Mouse (Mus musculus) CD4-positive, CD25-positive, alpha-beta regulatory T cell, adult 4 months (primary cell): ENCODE results near the gene Srsf6. TPM values are rescaled to one million over a fixed set of nuclear protein-coding genes. Genes with fewer than 3 reads are reported as not detected.

Experiments used
- ATAC-seq: one replicate; pipeline ENCODE4 v1.8.0; 2017
- polyA plus RNA-seq, 2 experiments: library from polyadenylated mRNA; unstranded; fragments of 100-300 nt; shearing (Covaris generic); gene quantifications; one replicate each; pipeline ENCODE4 v1.2.1; 2017

Srsf6 gene
- polyA plus RNA-seq, 2 experiments from 2014 or later = 21.3 to 37.8 TPM

GRCm38 (mm10) chr2:162932706-162933105 lies 1.4 kb downstream of the Srsf6 start:
- ATAC-seq = no peak

GRCm38 (mm10) chr2:162934421-162934820 lies 3.1 kb downstream of the Srsf6 start:
- no peak for ATAC-seq

DNA sequence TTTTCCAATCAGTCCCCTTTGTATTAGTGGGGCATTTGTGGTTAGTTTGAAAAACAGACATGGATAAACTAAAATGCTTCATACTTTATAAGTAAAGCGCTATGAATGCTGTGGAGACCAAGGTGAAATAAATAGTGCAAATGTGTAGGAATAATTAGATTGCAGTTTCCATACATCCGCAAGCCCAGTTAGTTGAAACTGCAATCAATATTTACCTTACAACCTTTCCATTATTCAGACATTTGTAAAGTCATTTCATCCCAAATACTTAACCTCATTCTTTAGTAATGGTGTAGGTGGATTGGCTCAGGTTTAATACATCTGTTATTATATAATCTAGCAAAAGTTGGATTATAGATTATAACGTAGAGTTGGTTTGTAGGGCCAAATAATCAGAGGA lies 4.4 kb downstream of the Srsf6 start:
- no peak for ATAC-seq

DNA sequence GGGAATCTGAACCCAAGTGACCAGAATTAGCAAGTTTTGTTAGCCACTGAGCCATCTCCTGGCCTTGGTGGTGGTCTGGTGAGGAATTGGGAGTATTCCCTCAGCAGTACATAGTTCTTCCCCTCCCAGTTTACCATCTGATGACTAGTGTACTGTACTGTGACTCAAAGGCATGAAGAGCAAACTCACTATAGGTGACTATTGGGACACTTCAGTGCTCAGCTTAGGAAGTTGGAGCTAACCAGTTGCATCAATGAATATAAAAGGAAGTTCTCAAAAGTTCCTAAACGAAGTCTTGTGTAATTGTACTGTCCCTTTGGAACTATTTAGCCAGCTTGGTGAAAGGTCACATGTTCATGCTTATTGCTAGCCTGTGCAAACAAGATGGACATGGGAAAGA lies 8.2 kb downstream of the Srsf6 start:
- no peak for ATAC-seq

GRCm38 (mm10) chr2:162943148-162943846 lies 12.0 kb downstream of the Srsf6 start, which contains the start of gene L3mbtl1:
Gene L3mbtl1, plus strand, starts transcription at chr2:162943472.
- ATAC-seq = peak; percentile 13

DNA sequence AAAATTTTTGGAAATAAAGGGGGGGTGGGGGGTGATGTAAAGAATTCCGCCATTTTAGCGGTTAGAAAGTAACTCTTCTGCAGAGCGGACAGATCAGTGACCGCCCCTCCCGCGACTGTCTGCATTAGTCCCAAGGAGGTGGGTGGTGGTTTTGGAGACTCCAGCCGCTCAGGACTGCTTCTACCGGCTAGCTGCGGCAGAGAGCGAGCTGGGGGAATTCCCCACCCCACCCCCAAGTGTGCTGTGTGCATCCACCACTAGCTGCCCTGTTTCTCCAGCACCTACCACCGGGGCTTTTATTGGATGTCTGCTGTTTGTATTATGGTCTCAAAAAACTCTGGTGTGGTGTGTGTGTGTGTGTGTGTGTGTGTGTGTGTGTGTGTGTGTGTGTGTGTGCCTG lies 12.6 kb downstream of the Srsf6 start:
- peak; percentile 68 for ATAC-seq

DNA sequence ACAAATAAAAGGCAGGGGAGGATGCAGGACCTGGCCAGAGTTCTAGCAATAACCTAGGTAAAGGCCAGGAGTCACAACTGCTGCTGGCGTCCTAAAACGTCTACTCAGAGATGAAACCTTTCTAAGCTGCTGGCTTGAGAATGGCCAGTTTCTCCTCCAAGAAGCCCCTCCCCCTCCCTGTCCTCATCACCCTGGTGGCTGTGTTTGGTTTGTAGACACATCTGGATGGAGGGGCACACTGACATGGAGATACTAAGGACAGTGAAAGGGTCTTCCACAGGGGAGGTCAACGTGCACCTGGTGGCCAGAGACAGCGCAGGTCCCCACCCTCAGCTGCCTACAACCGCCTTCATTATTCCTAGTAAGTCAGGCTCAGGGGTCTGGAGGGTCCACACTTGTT lies 15.6 kb downstream of the Srsf6 start:
- no peak for ATAC-seq

- ATAC-seq = no peak
These were observed 16.4 kb downstream of the Srsf6 start for GRCm38 (mm10) chr2:162947736-162948135.

DNA sequence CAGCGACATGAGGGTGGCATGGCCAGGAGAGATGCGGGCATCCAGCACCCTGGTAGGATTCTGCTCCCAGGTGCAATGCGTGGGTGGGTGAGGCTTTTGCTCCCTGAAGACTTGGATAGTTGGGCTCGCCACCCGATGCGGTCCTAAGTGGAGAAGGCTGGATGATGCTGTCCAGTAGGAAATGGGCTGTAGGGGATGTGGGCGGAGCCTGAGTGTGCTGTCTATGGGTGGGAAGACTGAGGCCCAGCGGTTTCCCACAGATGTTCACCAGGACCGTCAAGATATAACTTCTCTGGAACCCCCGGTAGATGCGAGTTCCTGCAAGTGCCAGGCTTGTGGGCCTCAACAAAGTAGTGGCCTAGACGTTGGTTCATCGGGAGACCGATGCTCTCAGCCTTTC lies 16.9 kb downstream of the Srsf6 start:
- ATAC-seq = no peak

GRCm38 (mm10) chr2:162950776-162951175 lies 19.4 kb downstream of the Srsf6 start:
- no peak for ATAC-seq

GRCm38 (mm10) chr2:162956843-162957242 lies 25.5 kb downstream of the Srsf6 start:
- no peak for ATAC-seq

- ATAC-seq = no peak
These were observed 30.0 kb downstream of the Srsf6 start for GRCm38 (mm10) chr2:162961321-162961720.

GRCm38 (mm10) chr2:162966734-162967133 lies 35.4 kb downstream of the Srsf6 start:
- ATAC-seq = no peak

DNA sequence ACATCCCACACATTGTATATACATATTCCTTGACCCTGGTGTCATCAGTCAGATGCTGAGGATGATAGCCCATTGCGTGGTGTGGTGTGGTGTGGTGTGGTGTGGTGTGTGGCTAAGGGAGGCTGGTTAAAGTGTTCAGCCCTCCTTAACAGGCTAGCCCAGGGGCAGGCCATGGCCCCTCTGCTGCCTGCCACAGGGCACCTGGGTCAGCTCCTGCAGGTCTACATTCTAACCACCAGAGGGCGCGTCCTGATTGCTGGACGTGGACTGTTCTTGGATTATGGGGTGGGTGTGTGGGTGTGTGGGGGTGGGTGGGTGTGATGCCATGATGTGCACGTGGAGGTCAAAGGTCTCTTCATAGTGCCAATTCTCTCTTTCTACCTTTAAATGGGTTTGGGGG lies 37.0 kb downstream of the Srsf6 start:
- no peak for ATAC-seq

DNA sequence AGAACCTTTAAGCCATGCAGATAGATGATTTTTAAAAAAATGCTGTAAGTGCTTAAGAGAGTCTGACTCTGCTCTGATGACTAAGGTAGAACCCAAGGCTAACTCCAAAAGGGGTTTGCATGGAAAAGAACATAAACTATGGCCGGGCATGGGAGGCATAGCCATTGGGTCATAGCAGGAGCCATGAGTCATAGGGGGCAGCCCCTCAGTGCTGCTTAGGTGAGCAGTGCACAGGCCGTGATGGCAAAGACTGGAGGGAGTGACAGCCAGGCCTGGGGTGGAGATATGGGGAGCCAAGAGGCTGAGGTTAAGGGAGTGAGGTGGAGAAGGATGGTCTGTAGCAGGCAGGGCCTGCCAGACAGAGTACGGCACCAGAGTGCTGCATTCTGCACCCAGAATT lies 37.8 kb downstream of the Srsf6 start:
- no peak for ATAC-seq

DNA sequence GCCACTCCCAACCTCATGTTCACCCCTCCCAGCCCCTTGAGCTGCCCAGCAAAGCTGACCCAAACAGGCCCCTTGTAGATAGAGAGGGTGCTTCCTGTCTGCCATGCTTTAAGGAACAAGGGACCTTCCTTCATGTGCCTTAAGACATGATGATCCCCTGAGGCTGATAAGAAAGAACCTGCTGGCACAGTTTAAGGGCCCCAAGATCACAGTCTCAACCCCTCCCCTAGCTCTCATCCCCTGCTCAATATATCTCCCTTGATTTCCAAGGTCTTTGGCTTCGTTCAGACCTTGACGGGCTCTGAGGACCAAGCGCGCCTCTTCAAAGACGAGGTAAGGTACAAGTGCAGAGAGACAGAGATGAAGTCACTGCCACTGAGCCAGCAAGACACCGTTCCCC lies 39.6 kb downstream of the Srsf6 start:
- ATAC-seq = no peak

DNA sequence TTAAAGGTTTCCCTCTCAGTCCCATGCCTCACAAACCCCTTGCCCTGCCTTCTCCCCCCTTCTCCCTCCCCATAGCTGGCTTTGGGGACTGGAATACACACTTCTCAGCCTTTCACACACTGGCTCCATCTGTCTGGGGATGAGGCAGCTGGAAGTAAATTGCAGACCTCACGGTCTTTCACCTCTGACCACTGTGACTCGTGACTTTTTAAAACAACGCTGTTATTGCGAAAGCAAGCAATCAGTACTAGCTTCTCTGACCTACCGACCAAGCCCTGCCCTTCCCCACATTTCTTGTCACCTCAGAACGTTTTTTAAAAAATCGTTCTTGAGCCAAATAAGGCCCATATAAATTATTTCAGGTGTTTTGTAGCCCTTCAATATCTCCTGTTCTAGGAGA lies 41.4 kb downstream of the Srsf6 start:
- ATAC-seq = no peak

DNA sequence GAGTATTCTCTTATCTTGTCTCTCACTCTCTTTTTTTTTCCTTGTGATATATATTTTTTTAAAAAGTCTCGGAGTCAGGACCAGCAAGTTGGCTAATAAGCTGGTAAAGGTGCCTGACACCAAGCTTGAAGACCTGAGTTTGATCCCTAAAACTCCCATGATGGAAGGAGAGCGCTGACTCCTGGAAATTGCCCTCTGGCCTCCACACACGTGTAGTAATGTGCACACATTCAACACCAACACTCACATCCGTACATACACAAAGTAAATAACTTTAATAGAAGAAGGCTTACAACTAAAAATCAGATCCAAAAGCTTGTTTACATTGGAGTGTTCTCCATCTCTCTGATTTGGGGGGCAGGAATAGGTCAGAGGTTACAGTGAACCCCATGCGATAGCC lies 41.9 kb downstream of the Srsf6 start:
- no peak for ATAC-seq

DNA sequence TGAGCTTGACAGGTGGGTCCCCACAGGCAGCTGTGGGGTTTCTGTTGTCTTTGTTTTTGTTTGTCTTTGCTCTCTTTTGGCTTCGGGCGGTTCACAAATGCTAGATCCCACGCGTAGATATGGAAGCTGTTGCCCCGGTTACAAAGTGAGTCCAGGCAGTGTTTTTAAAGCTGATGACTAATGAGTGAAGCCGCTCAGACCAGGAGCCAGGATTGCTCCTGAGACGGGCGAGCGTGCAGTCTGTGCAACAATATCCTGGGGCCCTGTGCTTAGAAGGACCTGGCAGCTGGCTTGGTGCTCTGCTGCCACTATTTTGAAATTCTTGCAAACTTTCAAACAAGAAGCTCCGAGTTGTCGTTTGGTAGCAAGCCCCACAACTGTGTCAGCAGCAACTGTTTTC lies 42.3 kb downstream of the Srsf6 start:
- ATAC-seq = no peak

DNA sequence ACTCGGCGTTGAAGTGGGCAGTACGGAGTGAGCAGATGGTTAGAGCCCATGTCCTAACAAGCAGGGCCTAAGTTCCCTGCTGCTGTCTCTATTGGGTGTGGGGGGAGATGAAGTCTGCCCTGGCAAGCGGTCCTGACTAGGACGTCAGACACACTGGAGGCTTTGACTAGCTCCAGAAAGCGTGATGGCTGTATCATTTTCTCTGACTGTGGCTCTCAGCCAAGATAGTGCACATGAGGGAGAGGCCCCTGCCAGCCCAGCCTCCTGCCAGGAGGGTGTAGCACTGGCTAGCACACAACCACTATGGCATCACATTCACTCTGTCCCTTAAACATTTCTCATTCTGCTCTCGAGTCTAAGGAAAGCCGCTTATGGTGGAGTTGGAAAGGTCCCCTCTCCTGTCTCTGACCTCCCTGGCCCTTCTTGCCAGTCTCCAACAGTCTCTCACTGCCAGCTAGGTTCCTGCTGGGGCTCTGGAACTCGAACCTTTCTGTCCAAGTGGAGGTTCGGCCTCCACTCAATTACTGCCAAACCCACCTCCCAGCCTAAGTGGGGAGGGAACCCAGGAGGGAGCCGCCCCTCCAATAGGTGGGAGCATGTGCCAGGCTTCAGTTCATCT lies 43.9 kb downstream of the Srsf6 start:
- no peak for ATAC-seq

DNA sequence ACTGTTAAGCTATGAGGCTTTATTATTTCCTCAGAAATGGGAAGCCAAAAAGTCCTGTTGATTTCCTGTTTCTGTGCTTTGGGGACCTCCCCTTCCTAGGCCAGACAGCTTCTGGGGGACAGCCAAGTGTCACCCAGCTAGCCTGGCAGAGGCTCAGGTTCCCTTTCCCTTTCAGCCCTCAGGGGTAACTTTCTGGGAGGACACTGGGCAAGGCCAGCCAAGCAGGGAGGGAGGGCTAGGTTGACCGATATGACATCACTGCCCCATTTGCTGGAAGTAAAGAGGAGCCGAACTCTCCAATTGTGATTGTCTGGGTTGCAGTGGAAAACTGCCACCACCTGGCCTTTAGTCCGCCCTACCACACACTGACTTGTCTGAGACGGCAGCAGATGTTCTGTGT lies 44.7 kb downstream of the Srsf6 start:
- no peak for ATAC-seq

DNA sequence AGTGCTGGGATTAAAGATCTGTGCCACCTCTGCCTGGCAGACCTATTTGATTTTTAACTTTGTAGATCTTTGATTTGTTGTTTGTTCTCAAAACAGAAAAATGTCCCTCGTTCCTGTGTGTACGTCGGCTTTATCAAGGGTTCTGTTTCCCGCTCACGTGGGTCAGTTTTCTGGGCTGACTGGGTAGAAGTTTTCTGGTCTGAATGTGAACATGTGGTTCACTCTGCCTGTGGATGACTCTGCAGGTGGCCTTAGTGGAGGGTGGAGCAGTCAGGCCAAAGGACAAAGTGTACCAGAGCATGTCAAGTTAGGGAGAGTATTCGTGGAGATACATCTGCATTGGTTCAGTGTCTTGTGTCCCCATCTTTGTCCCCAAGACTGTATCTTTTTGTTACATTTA lies 53.1 kb downstream of the Srsf6 start:
- no peak for ATAC-seq

DNA sequence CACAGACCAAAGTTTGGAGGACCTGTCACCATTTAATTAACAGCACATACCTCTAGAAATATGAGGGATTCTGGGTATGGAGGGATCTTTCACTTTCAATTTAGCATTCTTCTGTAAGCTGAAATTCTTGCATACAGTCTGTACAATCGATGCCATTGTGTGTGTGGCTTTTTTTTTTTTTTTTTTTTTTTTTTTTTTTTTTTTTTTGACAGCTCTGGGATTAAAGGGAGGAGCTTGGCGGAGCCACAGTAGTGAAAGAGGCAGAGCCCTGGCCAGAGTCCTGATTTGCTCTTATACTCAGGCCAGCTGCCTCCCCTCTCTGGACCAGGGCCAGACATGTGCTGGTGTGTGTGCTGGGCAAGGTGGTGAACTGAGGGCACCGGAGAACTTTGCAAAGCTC lies 54.6 kb downstream of the Srsf6 start:
- no peak for ATAC-seq
